Mouse (Mus musculus): ENCODE results near the gene Med10. TPM values are rescaled to one million over a fixed set of nuclear protein-coding genes. Genes with fewer than 3 reads are reported as not detected.

The Med10 gene
- total RNA-seq, 1 experiment from 2014 or later = 91.5 TPM

- DNase-seq = no peak
These were observed 28.4 kb downstream of the Med10 start for GRCm38 (mm10) chr13:69830606-69831005.

- no peak for DNase-seq
These were observed 30.4 kb downstream of the Med10 start for GRCm38 (mm10) chr13:69832578-69832977.

GRCm38 (mm10) chr13:69833416-69833815, 31.2 kb downstream of the Med10 start:
- no peak for DNase-seq

GRCm38 (mm10) chr13:69845592-69845991, 43.4 kb downstream of the Med10 start:
- DNase-seq = no peak

- no peak for DNase-seq
These were observed 47.4 kb downstream of the Med10 start for GRCm38 (mm10) chr13:69849579-69849978.

- DNase-seq = peak; percentile 18
These were observed 50.1 kb downstream of the Med10 start for GRCm38 (mm10) chr13:69852313-69852712.

- DNase-seq = no peak
These were observed 51.3 kb downstream of the Med10 start for GRCm38 (mm10) chr13:69853425-69854043.

- DNase-seq = no peak
These were observed 53.7 kb downstream of the Med10 start for GRCm38 (mm10) chr13:69855941-69856340.

GRCm38 (mm10) chr13:69862276-69862675, 60.1 kb downstream of the Med10 start:
- DNase-seq = no peak

- no peak for DNase-seq
These were observed 62.7 kb downstream of the Med10 start for GRCm38 (mm10) chr13:69864911-69865310.

Other genes with a start within 250 kb of the Med10 start
- 29.5 and 31.7 TPM in 2 replicates for gene Srd5a1, start 191.0 kb upstream of the Med10 start, total RNA-seq (2021)
- gene Ube2ql1, start 62.5 kb upstream of the Med10 start, total RNA-seq (2021) = 2.1 and 6.0 TPM in 2 replicates

Data from adrenal gland, postnatal 25 days (tissue).